Mouse (Mus musculus): ENCODE measurements around the gene Pigf. TPM values are rescaled to one million over a fixed set of nuclear protein-coding genes. Genes with fewer than 3 reads are reported as not detected.

Gene Pigf
- polyA plus RNA-seq, 1 experiment from 2014 or later: 43.8 TPM

Other genes with a start within 250 kb of the Pigf start
- gene Tmem247, start 108.1 kb downstream of the Pigf start, polyA plus RNA-seq (2014; fragmentation: Nextera tagmentation; extraction: Ambion mirVana): not detected in 2 replicates
- gene Atp6v1e2, start 77.5 kb downstream of the Pigf start, polyA plus RNA-seq (2014; fragmentation: Nextera tagmentation; extraction: Ambion mirVana): not detected in 2 replicates
- 18.6 and 18.7 TPM in 2 replicates for gene Rhoq, start 62.3 kb downstream of the Pigf start, polyA plus RNA-seq (2014; fragmentation: Nextera tagmentation; extraction: Ambion mirVana)
- gene Cript, start 144 bp upstream of the Pigf start, polyA plus RNA-seq (2014; fragmentation: Nextera tagmentation; extraction: Ambion mirVana): 126 and 136 TPM in 2 replicates
- 11.6 and 14.1 TPM in 2 replicates for gene Socs5, start 82.3 kb upstream of the Pigf start, polyA plus RNA-seq (2014; fragmentation: Nextera tagmentation; extraction: Ambion mirVana)
- 87.9 and 93.9 TPM in 2 replicates for gene Mcfd2, start 240.5 kb upstream of the Pigf start, polyA plus RNA-seq (2014; fragmentation: Nextera tagmentation; extraction: Ambion mirVana)

Data from intestine, embryonic 14.5 days (tissue).